Mouse (Mus musculus): ENCODE data around the gene Bsph2.
A peak's percentile ranks its signal among the peaks of the same experiment; 100 is the strongest.

Gene Bsph2

DNA sequence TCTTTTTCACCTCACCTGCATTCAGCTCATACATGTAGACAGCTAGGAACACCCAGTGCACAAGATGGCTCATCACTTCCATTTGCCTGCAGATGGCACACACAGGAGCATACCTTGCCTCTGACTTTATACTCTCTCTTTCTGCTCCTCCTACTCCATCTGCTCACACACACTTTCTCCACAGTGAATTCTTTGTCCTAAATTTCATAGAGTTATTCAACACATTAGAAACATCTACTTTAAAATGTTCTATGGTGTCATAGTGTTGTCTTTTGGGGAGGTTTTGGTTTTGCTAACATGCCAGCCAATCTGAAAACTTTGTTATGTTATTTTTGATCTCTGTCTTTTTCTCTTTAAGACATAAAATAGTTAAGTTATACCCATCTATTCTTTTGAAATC is at the start of gene Bsph2:
Gene Bsph2 (minus strand): TSS at position 101 of the 400 bp plus-strand sequence.
- no peak for DNase-seq

DNA sequence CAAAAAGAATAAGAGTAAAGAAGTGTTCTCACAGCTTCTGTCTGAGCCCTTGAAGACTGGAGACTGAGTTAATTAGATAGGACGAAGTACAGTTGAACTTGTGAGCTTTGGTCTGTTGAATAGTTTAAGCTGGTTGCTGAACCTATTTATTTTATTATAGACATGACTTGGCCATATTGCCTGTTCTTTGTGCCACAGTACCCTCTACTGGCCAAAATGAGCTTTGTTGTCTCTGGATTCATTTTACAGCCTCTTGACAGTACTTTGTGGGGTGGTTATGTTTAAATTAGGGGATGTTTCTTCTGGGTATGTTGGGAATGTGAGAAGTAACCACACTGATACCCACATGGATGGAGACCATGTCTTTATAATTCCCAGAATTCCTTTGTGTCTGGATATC is 59.3 kb downstream of the Bsph2 start:
- DNase-seq, result peak; percentile 3
